Mouse (Mus musculus): ENCODE data around the gene Dpf3.

DNA sequence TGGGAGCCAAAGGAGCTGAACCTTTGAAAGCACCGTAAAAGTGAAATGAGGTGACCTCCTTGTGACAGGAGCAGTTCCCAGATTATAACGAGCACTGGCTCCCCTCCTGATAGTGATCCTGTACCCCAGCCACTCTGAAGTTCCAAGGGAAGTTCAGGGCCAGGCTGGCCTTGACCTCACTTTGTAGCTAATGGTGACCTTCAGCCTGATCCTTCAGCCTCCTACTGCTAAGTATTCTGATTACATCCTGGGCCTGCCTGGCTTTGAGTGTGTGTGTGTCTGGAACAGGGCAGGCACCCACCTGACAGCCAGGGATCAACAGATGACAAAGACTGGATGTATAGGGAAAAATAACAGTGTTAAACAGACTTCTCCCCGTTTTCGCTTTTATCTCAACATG, 36.4 kb upstream of the Dpf3 start:
- no peak for TF ChIP-seq CTCF (IDR thresholded peaks at IDR 0.05; ENCODE audit: borderline replicate concordance, insufficient read depth, low read depth, low read length)
- no peak for TF ChIP-seq POLR2A (IDR thresholded peaks at IDR 0.05; ENCODE audit: borderline replicate concordance, insufficient read depth, low read length)

Data from cerebellum, adult 2 months (tissue).